Mouse (Mus musculus) neural tube, embryonic 14.5 days (tissue): ENCODE data around the gene Ccna1. TPM values are rescaled to one million over a fixed set of nuclear protein-coding genes. Genes with fewer than 3 reads are reported as not detected.

Experiments
- ATAC-seq: fragments of 200-750 bp; cut with Nextera tagmentation; 2 replicates; pipeline ENCODE4 v1.8.0; 2017; ENCODE audit warnings: low read depth, mild to moderate bottlenecking, moderate TSS enrichment, moderate library complexity
- H3K27ac ChIP-seq: fragments of 300-500 bp; sonication (generic); 2 replicates; pipeline ENCODE4 v1.5.1; 2014; ENCODE audit warnings: low read depth, mild to moderate bottlenecking, control low read depth, low read length, moderate library complexity, mixed read lengths
- H3K27me3 ChIP-seq: fragments of 300-500 bp; sonication (generic); 2 replicates; pipeline ENCODE4 v1.6.1; 2014; ENCODE audit warnings: low read length; ENCODE audit not compliant: control insufficient read depth, insufficient read depth
- H3K36me3 ChIP-seq: fragments of 300-500 bp; sonication (generic); 2 replicates; pipeline ENCODE4 v1.6.1; 2014; ENCODE audit warnings: low read length, mixed read lengths; ENCODE audit not compliant: control insufficient read depth, insufficient read depth
- H3K4me1 ChIP-seq: fragments of 300-500 bp; sonication (generic); 2 replicates; pipeline ENCODE4 v1.6.1; 2014; ENCODE audit warnings: low read length; ENCODE audit not compliant: control insufficient read depth, insufficient read depth
- H3K4me2 ChIP-seq: fragments of 300-500 bp; sonication (generic); 2 replicates; pipeline ENCODE4 v1.6.1; 2014; ENCODE audit warnings: mild to moderate bottlenecking, low read depth, low read length, control low read depth
- H3K4me3 ChIP-seq: fragments of 300-500 bp; sonication (generic); 2 replicates; pipeline ENCODE4 v1.5.1; 2014; ENCODE audit warnings: low read depth, low read length, control low read depth, mixed read lengths
- H3K9ac ChIP-seq: fragments of 300-500 bp; sonication (generic); replicated peaks from 2 replicates; pipeline ENCODE4 v1.6.1; 2014; ENCODE audit warnings: low read depth, mild to moderate bottlenecking, control low read depth, low read length, mixed read lengths
- H3K9me3 ChIP-seq: fragments of 300-500 bp; sonication (generic); 2 replicates; pipeline ENCODE4 v1.6.1; 2016; ENCODE audit warnings: low read length; ENCODE audit not compliant: control insufficient read depth
- WGBS: fragments of 180-500 bp; shearing (Covaris S2); extraction: QIAGEN DNeasy Blood & Tissue Kit; methylation state at CpG from one replicate; pipeline ENCODE4 v1.1.7; 2014; 5-methylcytosine and 5-hydroxymethylcytosine counted together
- polyA plus RNA-seq: library from polyadenylated mRNA; unstranded; fragments of >200 nt; fragmentation: Nextera tagmentation; extraction: Ambion mirVana; gene quantifications from 2 replicates; pipeline ENCODE4 v1.2.1, GENCODE M21; 2014

Ccna1 gene
- polyA plus RNA-seq, 1 experiment from 2014 or later, result 0.70 TPM

- no peak overlapping the region for H3K27ac ChIP-seq
- no peaks in the 10 kb centered on the region for H3K27me3 ChIP-seq
- WGBS, result 72% methylated on average over 6 of the region's 6 CpGs
- no peaks in the 10 kb centered on the region for H3K4me1 ChIP-seq
- H3K4me3 ChIP-seq, result no peak overlapping the region
- H3K4me2 ChIP-seq, result no peak overlapping the region
- no peak for ATAC-seq
- no peaks in the 10 kb centered on the region for H3K9me3 ChIP-seq
- no peaks in the 10 kb centered on the region for H3K36me3 ChIP-seq
- no peak overlapping the region for H3K9ac ChIP-seq
Observed at GRCm38 (mm10) chr3:55074576-55075293, 19.4 kb upstream of the Ccna1 start.

DNA sequence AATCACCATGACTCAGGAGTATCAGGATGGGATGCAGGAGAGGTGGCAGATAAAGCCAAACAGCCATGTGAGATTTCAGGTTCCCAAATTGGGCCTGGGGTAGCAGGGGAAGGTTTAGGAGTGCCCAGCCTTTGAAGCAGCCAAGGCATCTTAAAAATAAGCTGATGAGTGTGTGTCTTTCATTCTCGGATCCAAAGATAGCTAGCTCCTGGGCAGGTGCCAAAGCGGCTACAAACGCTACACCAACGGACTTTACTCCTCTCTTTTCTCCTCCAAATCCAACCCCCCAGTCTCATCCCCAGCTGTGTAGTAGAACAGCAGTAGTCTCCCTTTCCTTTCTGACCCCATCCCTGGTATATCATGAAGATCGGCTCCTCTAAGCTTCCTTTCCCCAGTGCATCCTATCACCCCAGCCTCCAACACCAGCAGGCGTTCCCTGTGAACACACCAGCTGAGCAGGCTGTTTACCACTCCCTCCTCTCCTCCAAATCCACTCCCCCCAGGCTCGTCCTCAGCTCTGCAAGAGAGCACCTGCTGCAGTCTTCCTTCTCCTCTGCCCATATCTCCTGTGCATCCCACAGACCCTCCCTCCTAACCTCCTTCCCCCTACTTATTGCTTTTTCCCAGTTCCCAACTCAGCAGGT is 12.6 kb upstream of the Ccna1 start:
- Histone ChIP-seq H3K4me1 (peaks cover 3% of the 10 kb centered on the region; the same call in 1 of the 2 replicates), H3K4me3 (no peak overlapping the region), H3K27ac (no peak overlapping the region), H3K27me3 (no peaks in the 10 kb centered on the region), H3K36me3 (no peaks in the 10 kb centered on the region), H3K9ac (no peak overlapping the region), H3K9me3 (no peaks in the 10 kb centered on the region), H3K4me2 (no peak overlapping the region)
- WGBS, result 42% methylated on average over 7 of the region's 7 CpGs
- ATAC-seq, result no peak

GRCm38 (mm10) chr3:55066666-55067023 is 11.3 kb upstream of the Ccna1 start:
- H3K4me3 ChIP-seq, result no peak overlapping the region
- no peak overlapping the region for H3K27ac ChIP-seq
- no peak overlapping the region for H3K9ac ChIP-seq
- H3K9me3 ChIP-seq, result no peaks in the 10 kb centered on the region
- ATAC-seq, result peak; percentile 60; the same call in 1 of the 2 replicates
- no peak overlapping the region for H3K4me2 ChIP-seq
- H3K4me1 ChIP-seq, result peaks cover 3% of the 10 kb centered on the region; the same call in 1 of the 2 replicates
- WGBS, result 37% methylated on average over 12 of the region's 12 CpGs
- no peaks in the 10 kb centered on the region for H3K36me3 ChIP-seq
- H3K27me3 ChIP-seq, result no peaks in the 10 kb centered on the region

- H3K9ac ChIP-seq, result no peak overlapping the region
Observed at GRCm38 (mm10) chr3:55065738-55066665, 10.7 kb upstream of the Ccna1 start.

DNA sequence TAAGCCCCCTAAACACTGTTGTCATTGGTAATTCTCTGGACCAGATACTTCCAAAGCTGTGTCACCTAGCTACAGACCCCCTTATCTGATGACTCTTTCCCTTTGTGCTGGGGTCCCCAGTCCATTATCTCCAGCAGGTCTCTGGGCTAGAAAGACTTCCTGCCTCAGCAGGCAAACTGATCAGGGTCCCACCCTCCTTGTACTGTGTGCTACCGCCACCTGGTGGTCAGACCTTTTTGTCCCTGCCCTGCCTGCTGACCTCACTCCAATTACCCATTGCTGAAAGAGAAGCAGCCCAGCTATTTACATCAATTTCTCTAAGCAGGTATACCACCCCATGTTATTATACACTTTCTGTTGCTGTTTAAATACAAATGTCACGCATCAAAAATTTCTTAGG is 9.1 kb upstream of the Ccna1 start:
- Histone ChIP-seq H3K4me3 (no peak overlapping the region), H3K27me3 (no peaks in the 10 kb centered on the region), H3K9me3 (no peaks in the 10 kb centered on the region), H3K9ac (no peak overlapping the region), H3K27ac (no peak overlapping the region), H3K36me3 (no peaks in the 10 kb centered on the region), H3K4me1 (peaks cover 3% of the 10 kb centered on the region; the same call in 1 of the 2 replicates), H3K4me2 (no peak overlapping the region)
- ATAC-seq, result peak; percentile 25; the same call in 1 of the 2 replicates
- WGBS, result 7% methylated on average over 2 of the region's 2 CpGs

More at GRCm38 (mm10) chr3:55065738-55066665, 10.7 kb upstream of the Ccna1 start:
- no peak overlapping the region for H3K4me2 ChIP-seq
- H3K4me1 ChIP-seq, result peaks cover 3% of the 10 kb centered on the region; the same call in 1 of the 2 replicates
- H3K36me3 ChIP-seq, result no peaks in the 10 kb centered on the region
- H3K4me3 ChIP-seq, result no peak overlapping the region
- H3K27me3 ChIP-seq, result no peaks in the 10 kb centered on the region
- H3K9me3 ChIP-seq, result no peaks in the 10 kb centered on the region
- 44% methylated on average over 14 of the region's 14 CpGs for WGBS
- peak; percentile 68 for ATAC-seq
- no peak overlapping the region for H3K27ac ChIP-seq

DNA sequence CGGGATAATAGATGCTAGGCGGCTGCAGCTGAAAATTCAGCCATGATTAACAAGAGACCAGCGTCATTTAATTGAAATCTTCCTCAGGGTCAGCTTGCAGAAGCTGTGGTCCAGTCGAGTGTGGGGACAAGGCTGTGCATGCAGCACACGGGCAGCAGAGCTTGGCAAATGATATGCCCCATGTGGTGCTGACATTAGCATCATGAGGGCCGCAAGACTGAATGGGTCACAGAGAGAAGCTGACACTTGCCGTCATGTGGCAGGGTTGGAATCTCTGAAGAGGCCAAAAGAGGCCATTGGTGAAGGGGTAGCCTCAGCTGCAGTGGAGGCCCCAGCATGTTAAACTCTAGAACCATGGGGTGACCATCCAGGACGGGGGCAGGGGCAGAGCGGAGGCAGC is 7.4 kb upstream of the Ccna1 start:
- Histone ChIP-seq H3K4me2 (no peak overlapping the region), H3K27ac (no peak overlapping the region), H3K9me3 (no peaks in the 10 kb centered on the region), H3K27me3 (no peaks in the 10 kb centered on the region), H3K36me3 (no peaks in the 10 kb centered on the region), H3K9ac (no peak overlapping the region), H3K4me1 (no peaks in the 10 kb centered on the region), H3K4me3 (no peak overlapping the region)
- WGBS, result 57% methylated on average over 9 of the region's 9 CpGs
- no peak for ATAC-seq

- no peak overlapping the region for H3K4me2 ChIP-seq
- no peaks in the 10 kb centered on the region for H3K27me3 ChIP-seq
- H3K9me3 ChIP-seq, result no peaks in the 10 kb centered on the region
- H3K36me3 ChIP-seq, result no peaks in the 10 kb centered on the region
- WGBS, result 61% methylated on average over 8 of the region's 8 CpGs
- ATAC-seq, result no peak
- H3K4me1 ChIP-seq, result peaks cover 3% of the 10 kb centered on the region; the same call in 1 of the 2 replicates
- no peak overlapping the region for H3K27ac ChIP-seq
- H3K9ac ChIP-seq, result no peak overlapping the region
- no peak overlapping the region for H3K4me3 ChIP-seq
Observed at GRCm38 (mm10) chr3:55056376-55056775, 1.1 kb upstream of the Ccna1 start.

GRCm38 (mm10) chr3:55055747-55056120 is 433 bp upstream of the Ccna1 start:
- no peaks in the 10 kb centered on the region for H3K9me3 ChIP-seq
- ATAC-seq, result no peak
- H3K27ac ChIP-seq, result no peak overlapping the region
- peak overlapping the region; percentile 61 for H3K4me3 ChIP-seq
- H3K4me2 ChIP-seq, result peak overlapping the region; percentile 98
- H3K36me3 ChIP-seq, result no peaks in the 10 kb centered on the region
- WGBS, result 9% methylated on average over 11 of the region's 11 CpGs
- H3K27me3 ChIP-seq, result no peaks in the 10 kb centered on the region
- H3K4me1 ChIP-seq, result peaks cover 3% of the 10 kb centered on the region; the same call in 1 of the 2 replicates
- peak overlapping the region; percentile 64 for H3K9ac ChIP-seq
